In genomic region chr16:28517596-28518524, GRCm38 (mm10) we compare ENCODE assay signal across 8 mouse cellular contexts.
DNase-seq lines count a peak whose midpoint lies in the region; ATAC-seq lines count a peak whose summit lies in the region.

No protein-coding gene starts in this region.

- DNase-seq in R1 (ENCODE audit: low read depth, low spot score), result peak; percentile 87
- peak; percentile 88 to 91 for DNase-seq in cerebellum, postnatal 10 days
- DNase-seq in frontal cortex, postnatal 25 days (ENCODE audit: low spot score in 2 of 2), result peak; percentile 76 to 84
- DNase-seq in layer of hippocampus, postnatal 36 days, result peak; percentile 76 to 80
- peak; percentile 67 for DNase-seq in lung, postnatal 14 days
- DNase-seq in retina, embryonic 14.5 days (ENCODE audit: low spot score), result peak; percentile 92
- peak; percentile 56 for DNase-seq in urinary bladder, postnatal 25 days (ENCODE audit: low spot score)

- peak overlapping the region; percentile 58 for H3K4me2 ChIP-seq in hindbrain, embryonic 15.5 days

- H3K36me3 ChIP-seq in hindbrain, embryonic 15.5 days, result no peaks in the 10 kb centered on the region

- H3K27me3 ChIP-seq in hindbrain, embryonic 15.5 days, result no peaks in the 10 kb centered on the region

- H3K9ac ChIP-seq in hindbrain, embryonic 15.5 days, result peak overlapping the region; percentile 16; the same call in 1 of the 2 replicates

- no peak overlapping the region; the same call in 1 of the 2 replicates for H3K27ac ChIP-seq in hindbrain, embryonic 15.5 days (replicated peaks)

- H3K4me1 ChIP-seq in hindbrain, embryonic 15.5 days (replicated peaks), result 0 out of 2 replicates have a peak, but pooled peaks cover 9% of the 10 kb centered on the region

- ATAC-seq in hindbrain, embryonic 15.5 days (ENCODE audit: low FRiP score, low read depth), result peak; percentile 85

- 32% methylated on average over 21 of the region's 21 CpGs for WGBS in hindbrain, embryonic 15.5 days

- peak overlapping the region; percentile 31 for H3K4me3 ChIP-seq in hindbrain, embryonic 15.5 days

- no peaks in the 10 kb centered on the region for H3K9me3 ChIP-seq in hindbrain, embryonic 15.5 days
